Mouse (Mus musculus): ENCODE results near the gene Gm4201. TPM values are rescaled to one million over a fixed set of nuclear protein-coding genes. Genes with fewer than 3 reads are reported as not detected.
"Not testable (repeated sequence)": the region's sequence is repeated elsewhere in the genome, so short reads cannot be mapped to it uniquely, and the experiment has no call there.

Gene Gm4201
- not detected in 2 replicates for polyA plus RNA-seq (2012; rRNA removed)

- DNase-seq (ENCODE audit: low read depth) = not testable (repeated sequence)
These were observed at the start of gene Gm4201 for GRCm38 (mm10) chr7:22565243-22565642. TSS of gene Gm4201 (minus strand) at chr7:22565343.

- not testable (repeated sequence) for DNase-seq (ENCODE audit: low read depth)
These were observed 22.9 kb upstream of the Gm4201 start, which contains the start of gene Gm4565 for GRCm38 (mm10) chr7:22588027-22588426. TSS of gene Gm4565 (minus strand) at chr7:22588127.

GRCm38 (mm10) chr7:22534787-22535186, 30.4 kb downstream of the Gm4201 start, which contains the start of gene Gm8677:
TSS of gene Gm8677 (minus strand) at chr7:22534887.
- not testable (repeated sequence) for DNase-seq (ENCODE audit: low read depth)

- DNase-seq (ENCODE audit: low read depth) = not testable (repeated sequence)
These were observed 42.5 kb downstream of the Gm4201 start, which contains the start of gene Vmn1r152 for GRCm38 (mm10) chr7:22522667-22523066. TSS of gene Vmn1r152 (plus strand) at chr7:22522967.

Other genes starting within 250 kb of the Gm4201 start
- not detected in 2 replicates for gene Gm4187, start 235.6 kb downstream of the Gm4201 start, polyA plus RNA-seq (2012; rRNA removed)
- not detected in 2 replicates for gene Gm8660, start 194.3 kb downstream of the Gm4201 start, polyA plus RNA-seq (2012; rRNA removed)
- not detected in 2 replicates for gene Vmn1r148, start 151.8 kb downstream of the Gm4201 start, polyA plus RNA-seq (2012; rRNA removed)
- gene Vmn1r149, start 127.1 kb downstream of the Gm4201 start, polyA plus RNA-seq (2012; rRNA removed) = not detected in 2 replicates
- not detected in 2 replicates for gene Gm10665, start 101.3 kb downstream of the Gm4201 start, polyA plus RNA-seq (2012; rRNA removed)
- not detected in 2 replicates for gene Vmn1r151, start 65.7 kb downstream of the Gm4201 start, polyA plus RNA-seq (2012; rRNA removed)
- not detected in 2 replicates for gene Vmn1r152, start 42.4 kb downstream of the Gm4201 start, polyA plus RNA-seq (2012; rRNA removed)
- gene Gm8677, start 30.5 kb downstream of the Gm4201 start, polyA plus RNA-seq (2012; rRNA removed) = not detected in 2 replicates
- not detected in 2 replicates for gene Gm4565, start 22.8 kb upstream of the Gm4201 start, polyA plus RNA-seq (2012; rRNA removed)
- gene Vmn1r155, start 92.7 kb upstream of the Gm4201 start, polyA plus RNA-seq (2012; rRNA removed) = not detected in 2 replicates
- not detected in 2 replicates for gene Gm8693, start 127.0 kb upstream of the Gm4201 start, polyA plus RNA-seq (2012; rRNA removed)
- gene Gm4567, start 154.4 kb upstream of the Gm4201 start, polyA plus RNA-seq (2012; rRNA removed) = not detected in 2 replicates
- gene Vmn1r157, start 196.4 kb upstream of the Gm4201 start, polyA plus RNA-seq (2012; rRNA removed) = not detected in 2 replicates
- not detected in 2 replicates for gene Vmn1r158, start 225.4 kb upstream of the Gm4201 start, polyA plus RNA-seq (2012; rRNA removed)